Mouse (Mus musculus) thymus, adult 2 months (tissue): ENCODE data around the gene Trappc6a.

Experiments used
- CTCF ChIP-seq: fragments of 200-500 bp; IDR thresholded peaks from 2 replicates; pipeline ENCODE4 v1.5.1; 2012; ENCODE audit warnings: mild to moderate bottlenecking, control low read depth, low read length, moderate library complexity, borderline replicate concordance; ENCODE audit not compliant: control insufficient read depth, poor library complexity, insufficient read depth; ENCODE audit errors: extremely low read depth
- POLR2A ChIP-seq: fragments of 200-500 bp; IDR thresholded peaks from 2 replicates; pipeline ENCODE4 v1.6.1; 2012; ENCODE audit warnings: mild to moderate bottlenecking, low read length, control low read depth, moderate library complexity; ENCODE audit not compliant: control insufficient read depth, poor library complexity, insufficient read depth; ENCODE audit errors: extremely low read depth

DNA sequence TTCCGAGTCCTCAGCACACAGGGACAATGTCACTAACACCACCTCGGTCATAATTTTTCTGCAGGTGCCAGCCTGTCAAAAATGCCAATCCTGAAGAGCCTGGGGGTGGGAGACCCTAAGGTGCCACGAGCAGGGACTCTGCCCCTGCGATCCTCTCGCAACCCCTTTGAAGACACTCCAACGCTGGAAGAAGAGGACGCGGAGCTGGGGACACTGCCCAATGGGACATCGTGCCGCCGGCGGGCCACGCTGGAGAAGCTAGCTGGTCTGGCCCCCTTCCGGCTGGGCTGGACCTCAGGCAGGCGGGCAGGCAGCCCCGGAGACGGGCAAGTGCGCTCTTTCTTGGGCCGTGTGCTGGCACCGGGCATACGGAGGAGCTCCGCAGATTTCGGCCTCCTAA is 38.8 kb upstream of the Trappc6a start:
- TF ChIP-seq POLR2A (no peak), CTCF (no peak)
